31 mouse cellular contexts compared by ENCODE assay signal in genomic region chr9:9606322-9606721, GRCm38 (mm10).
"Had no signal": no experiment of that assay in that cellular context is flagged by ENCODE, and none has a peak within 500 bp of the region (broad histone marks: within the 10 kb centered on the region; RNA-seq: fewer than 3 reads in every experiment).

No protein-coding gene starts in this region.

- H3K9ac ChIP-seq: limb, embryonic 12.5 days; limb, embryonic 13.5 days; limb, embryonic 15.5 days; liver, embryonic 12.5 days; liver, embryonic 13.5 days; liver, embryonic 14.5 days; liver, embryonic 15.5 days; liver, postnatal 0 days; lung, embryonic 14.5 days; lung, embryonic 15.5 days; midbrain, embryonic 12.5 days; midbrain, embryonic 13.5 days; midbrain, embryonic 15.5 days; neural tube, embryonic 12.5 days; neural tube, embryonic 13.5 days had no signal

- H3K27me3 ChIP-seq: limb, embryonic 12.5 days; limb, embryonic 13.5 days; limb, embryonic 15.5 days; liver, embryonic 12.5 days; liver, embryonic 13.5 days; liver, embryonic 15.5 days; lung, embryonic 15.5 days; megakaryocyte, embryonic 14.5 days; midbrain, embryonic 12.5 days; midbrain, embryonic 13.5 days; midbrain, embryonic 15.5 days; neural tube, embryonic 12.5 days; neural tube, embryonic 13.5 days had no signal

- H3K27ac ChIP-seq: limb, embryonic 10.5 days; limb, embryonic 12.5 days; limb, embryonic 13.5 days; limb, embryonic 15.5 days; liver, embryonic 12.5 days; liver, embryonic 13.5 days; liver, embryonic 14.5 days; liver, embryonic 15.5 days; lung, embryonic 15.5 days; macrophage; midbrain, embryonic 10.5 days; midbrain, embryonic 12.5 days; midbrain, embryonic 13.5 days; midbrain, embryonic 15.5 days; neural tube, embryonic 12.5 days; neural tube, embryonic 13.5 days had no signal

- ATAC-seq: liver, embryonic 12.5 days; liver, postnatal 0 days; lung, postnatal 0 days; midbrain, embryonic 13.5 days; midbrain, embryonic 15.5 days; midbrain, embryonic 16.5 days had no signal

- H3K4me3 ChIP-seq: limb, embryonic 10.5 days; limb, embryonic 12.5 days; limb, embryonic 13.5 days; limb, embryonic 15.5 days; liver, embryonic 12.5 days; liver, embryonic 13.5 days; liver, embryonic 15.5 days; lung, embryonic 15.5 days; megakaryocyte, embryonic 14.5 days; midbrain, embryonic 10.5 days; midbrain, embryonic 12.5 days; midbrain, embryonic 13.5 days; midbrain, embryonic 15.5 days; myocyte; neural tube, embryonic 12.5 days; neural tube, embryonic 13.5 days had no signal

- H3K4me2 ChIP-seq: limb, embryonic 12.5 days; limb, embryonic 13.5 days; limb, embryonic 15.5 days; liver, embryonic 11.5 days; liver, embryonic 12.5 days; liver, embryonic 13.5 days; liver, embryonic 15.5 days; lung, embryonic 14.5 days; lung, embryonic 15.5 days; midbrain, embryonic 12.5 days; midbrain, embryonic 13.5 days; midbrain, embryonic 15.5 days; neural tube, embryonic 12.5 days; neural tube, embryonic 13.5 days had no signal

- DNase-seq: left cerebral cortex, postnatal 4 days; liver; liver, embryonic 13.5 days; liver, postnatal 0 days; lung, adult 18-20 months; lung, adult 2 months; lung, embryonic 14.5 days; lung, postnatal 10 days; lung, postnatal 14 days; lung, postnatal 36 days; lung, postnatal 4 days had no signal

- H3K4me1 ChIP-seq: limb, embryonic 10.5 days; limb, embryonic 12.5 days; limb, embryonic 13.5 days; limb, embryonic 15.5 days; liver, embryonic 12.5 days; liver, embryonic 13.5 days; liver, embryonic 15.5 days; lung, embryonic 15.5 days; megakaryocyte, embryonic 14.5 days; midbrain, embryonic 10.5 days; midbrain, embryonic 12.5 days; midbrain, embryonic 13.5 days; midbrain, embryonic 15.5 days; neural tube, embryonic 12.5 days; neural tube, embryonic 13.5 days had no signal

- H3K36me3 ChIP-seq: limb, embryonic 10.5 days; limb, embryonic 12.5 days; limb, embryonic 13.5 days; limb, embryonic 15.5 days; liver, embryonic 12.5 days; liver, embryonic 13.5 days; liver, embryonic 15.5 days; lung, embryonic 15.5 days; midbrain, embryonic 10.5 days; midbrain, embryonic 12.5 days; midbrain, embryonic 13.5 days; midbrain, embryonic 15.5 days; neural tube, embryonic 12.5 days; neural tube, embryonic 13.5 days had no signal

- H3K9me3 ChIP-seq: limb, embryonic 10.5 days; limb, embryonic 12.5 days; limb, embryonic 15.5 days; liver, embryonic 13.5 days; liver, embryonic 15.5 days; lung, embryonic 15.5 days; midbrain, embryonic 12.5 days; midbrain, embryonic 13.5 days; midbrain, embryonic 15.5 days had no signal
